Mouse (Mus musculus) ES-E14 (cell line): ENCODE results near the gene Bola3. TPM values are rescaled to one million over a fixed set of nuclear protein-coding genes. Genes with fewer than 3 reads are reported as not detected.

Experiments
- DNase-seq: peaks from one replicate; pipeline ENCODE4 v3.0.0-alpha.2; 2013; ENCODE audit warnings: low read depth, low spot score
- H3K27ac ChIP-seq: 2 replicates; pipeline ENCODE4 v1.5.1; 2012; ENCODE audit warnings: low read depth, mild to moderate bottlenecking, low read length, moderate library complexity, mixed read lengths; ENCODE audit not compliant: poor library complexity, insufficient read depth, severe bottlenecking
- H3K36me3 ChIP-seq: 2 replicates; pipeline ENCODE4 v1.6.1; 2012; ENCODE audit warnings: mild to moderate bottlenecking, low read length, moderate library complexity, mixed read lengths; ENCODE audit not compliant: control insufficient read depth, poor library complexity, insufficient read depth, severe bottlenecking
- H3K4me1 ChIP-seq, 2 experiments: fragments of 150-350 bp in 1 of 2; sonication (generic) in 1 of 2; 2 replicates each; pipeline ENCODE4 v1.6.1; 2012; ENCODE audit warnings: low read length in 2 of 2, mild to moderate bottlenecking in 1 of 2, mixed read lengths in 1 of 2; ENCODE audit not compliant: control insufficient read depth in 2 of 2, insufficient read depth in 2 of 2, poor library complexity in 1 of 2
- H3K4me3 ChIP-seq, 2 experiments: fragments of 150-350 bp in 1 of 2; sonication (generic) in 1 of 2; 2 replicates each; pipeline ENCODE4 v1.5.1; 2012; ENCODE audit warnings: low read length in 2 of 2, low read depth in 1 of 2, mild to moderate bottlenecking in 1 of 2, mixed read lengths in 1 of 2; ENCODE audit not compliant: insufficient read depth in 1 of 2, poor library complexity in 1 of 2, severe bottlenecking in 1 of 2
- H3K9ac ChIP-seq: 2 replicates; pipeline ENCODE4 v1.6.1; 2012; ENCODE audit warnings: low read depth, mild to moderate bottlenecking, low read length, mixed read lengths; ENCODE audit not compliant: poor library complexity, insufficient read depth, severe bottlenecking
- H3K9me3 ChIP-seq: fragments of 150-350 bp; sonication (generic); 2 replicates; pipeline ENCODE4 v1.6.1; 2012; ENCODE audit warnings: low read depth, mild to moderate bottlenecking, low read length; ENCODE audit not compliant: control insufficient read depth, insufficient read depth
- CHD2 ChIP-seq: IDR thresholded peaks from 2 replicates; pipeline ENCODE4 v1.6.1; 2014; ENCODE audit warnings: mild to moderate bottlenecking, low read depth, low read length, inconsistent platforms
- HCFC1 ChIP-seq: IDR thresholded peaks from 2 replicates; pipeline ENCODE4 v1.6.1; 2012; ENCODE audit warnings: low read length, inconsistent platforms, borderline replicate concordance; ENCODE audit not compliant: insufficient read depth
- MAFK ChIP-seq: IDR thresholded peaks from 2 replicates; pipeline ENCODE4 v1.6.1; 2014; ENCODE audit warnings: mild to moderate bottlenecking, low read depth, low read length, inconsistent platforms; ENCODE audit not compliant: insufficient read depth
- ZC3H11A ChIP-seq: IDR thresholded peaks from 2 replicates; pipeline ENCODE4 v1.6.1; 2012; ENCODE audit warnings: low read depth, mild to moderate bottlenecking, inconsistent platforms, low read length, borderline replicate concordance
- ZNF384 ChIP-seq: IDR thresholded peaks from 2 replicates; pipeline ENCODE4 v1.6.1; 2012; ENCODE audit warnings: low read depth, low read length, inconsistent platforms
- in situ Hi-C, 2 experiments: fragments of 600-800 bp; cut with MboI; formaldehyde crosslinking; loops; one replicate each; pipeline ENCODE4 v1.15.1; 2025; ENCODE audit warnings: low sequenced_read_pairs in 2 of 2, inconsistent platforms in 1 of 2; ENCODE audit not compliant: unreplicated experiment in 2 of 2
- total RNA-seq: library from RNA; depleted of rRNA; stranded (reverse); fragments of 300-350 nt; gene quantifications from 2 replicates; pipeline ENCODE4 v1.2.3, GENCODE M21; 2012

Bola3 gene
- total RNA-seq, 1 experiment, result 24.5 TPM

- H3K36me3 ChIP-seq, result no peaks in the 10 kb centered on the region
- no peak for DNase-seq
- no peak for TF ChIP-seq ZC3H11A
- no peak for TF ChIP-seq MAFK
- no peak for TF ChIP-seq HCFC1
- TF ChIP-seq ZNF384, result no peak
- no peak for TF ChIP-seq CHD2
Observed at GRCm38 (mm10) chr6:83395544-83396229, 46.7 kb downstream of the Bola3 start.

GRCm38 (mm10) chr6:83396711-83397110 lies 47.8 kb downstream of the Bola3 start:
- no peak for DNase-seq
- H3K9ac ChIP-seq, result no peak overlapping the region
- TF ChIP-seq ZNF384 (no peak), ZC3H11A (no peak), MAFK (no peak), HCFC1 (no peak), CHD2 (no peak)
- H3K36me3 ChIP-seq, result no peaks in the 10 kb centered on the region
- no peaks in the 10 kb centered on the region for H3K9me3 ChIP-seq
- no peak overlapping the region for H3K4me3 ChIP-seq
- no peak overlapping the region for H3K27ac ChIP-seq
- in situ Hi-C loops, result no loop called here
- H3K4me1 ChIP-seq, result no peaks in the 10 kb centered on the region

More at GRCm38 (mm10) chr6:83395544-83396229, 46.7 kb downstream of the Bola3 start:
- H3K9ac ChIP-seq, result no peak overlapping the region
- H3K27ac ChIP-seq, result no peak overlapping the region
- in situ Hi-C loops, result no loop called here
- H3K9me3 ChIP-seq, result no peaks in the 10 kb centered on the region
- no peaks in the 10 kb centered on the region for H3K4me1 ChIP-seq
- H3K4me3 ChIP-seq, result no peak overlapping the region

- Histone ChIP-seq H3K9me3 (no peaks in the 10 kb centered on the region), H3K9ac (no peak overlapping the region), H3K4me3 (no peak overlapping the region), H3K27ac (no peak overlapping the region), H3K36me3 (no peaks in the 10 kb centered on the region), H3K4me1 (no peaks in the 10 kb centered on the region)
- in situ Hi-C loops, result no loop called here
- no peak for DNase-seq
- TF ChIP-seq ZC3H11A (no peak), CHD2 (no peak), HCFC1 (no peak)
Observed at GRCm38 (mm10) chr6:83397728-83398127, 48.8 kb downstream of the Bola3 start.

GRCm38 (mm10) chr6:83399790-83400189 lies 50.8 kb downstream of the Bola3 start:
- TF ChIP-seq ZC3H11A (no peak), ZNF384 (no peak), HCFC1 (no peak), CHD2 (no peak), MAFK (no peak)
- Histone ChIP-seq H3K36me3 (no peaks in the 10 kb centered on the region; the same call in 1 of the 2 replicates), H3K4me1 (no peaks in the 10 kb centered on the region), H3K9ac (no peak overlapping the region), H3K27ac (no peak overlapping the region), H3K9me3 (no peaks in the 10 kb centered on the region), H3K4me3 (no peak overlapping the region)
- no peak for DNase-seq
- in situ Hi-C loops, result no loop called here

GRCm38 (mm10) chr6:83403481-83403880 lies 54.5 kb downstream of the Bola3 start:
- no peak for DNase-seq
- Histone ChIP-seq H3K9ac (no peak overlapping the region), H3K9me3 (no peaks in the 10 kb centered on the region), H3K36me3 (no peaks in the 10 kb centered on the region; the same call in 1 of the 2 replicates), H3K4me3 (no peak overlapping the region), H3K27ac (no peak overlapping the region), H3K4me1 (no peaks in the 10 kb centered on the region)
- in situ Hi-C loops, result no loop called here
- TF ChIP-seq HCFC1 (no peak), MAFK (no peak), CHD2 (no peak), ZC3H11A (no peak), ZNF384 (no peak)
